Mouse (Mus musculus) lung, adult 2 months (tissue): ENCODE results near the gene Uck2.

ENCODE experiments used
- CTCF ChIP-seq: fragments of 200-500 bp; IDR thresholded peaks from 2 replicates; pipeline ENCODE4 v1.5.1; 2011; ENCODE audit warnings: mild to moderate bottlenecking, low read length, control low read depth; ENCODE audit not compliant: insufficient read depth
- POLR2A ChIP-seq: fragments of 200-500 bp; IDR thresholded peaks from 2 replicates; pipeline ENCODE4 v1.6.1; 2011; ENCODE audit warnings: low read depth, mild to moderate bottlenecking, control low read depth, low read length, borderline replicate concordance; ENCODE audit errors: extremely low read depth

DNA sequence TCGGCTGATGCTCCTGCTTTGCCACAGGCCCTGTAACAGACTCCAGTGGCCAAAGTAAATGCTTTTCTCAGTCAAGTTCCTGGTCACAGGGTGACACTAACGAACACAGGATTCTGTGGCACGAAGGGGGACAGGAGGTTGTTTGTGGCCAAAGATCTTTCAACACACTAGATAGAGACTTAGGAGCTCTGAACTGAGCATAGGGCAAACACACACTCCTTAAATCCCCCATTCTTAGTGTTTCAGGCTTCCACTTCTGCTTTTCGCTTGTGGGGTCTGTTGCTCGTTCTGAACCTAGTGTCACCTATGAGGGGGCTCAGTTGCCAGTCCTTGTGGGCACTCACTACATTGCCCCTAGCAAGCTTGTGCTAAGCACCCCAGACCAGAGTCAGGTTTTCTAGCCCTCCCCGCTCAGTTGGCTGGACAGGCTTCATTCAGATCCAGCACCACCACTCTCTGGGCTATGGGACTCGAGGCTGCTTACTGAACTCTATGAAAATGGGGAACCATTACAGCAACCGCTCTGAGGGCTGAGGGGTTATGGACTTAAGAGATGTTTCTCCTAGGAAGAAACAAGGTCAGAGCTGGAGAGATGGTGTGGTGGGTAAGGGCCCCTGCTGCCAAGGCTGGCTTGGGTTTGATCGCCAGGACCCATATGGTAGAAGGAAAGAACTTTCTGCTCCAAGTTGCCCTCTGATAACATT is 16.6 kb downstream of the Uck2 start:
- no peak for TF ChIP-seq CTCF
- TF ChIP-seq POLR2A: no peak
